Mouse (Mus musculus): ENCODE data around the gene Akap2. TPM values are rescaled to one million over a fixed set of nuclear protein-coding genes. Genes with fewer than 3 reads are reported as not detected.

Gene Akap2
- polyA plus RNA-seq, 1 experiment = 20.8 TPM

GRCm38 (mm10) chr4:57696955-57697354, 20.5 kb upstream of the Akap2 start:
- Histone ChIP-seq H3K4me3 (ENCODE audit: insufficient read depth, low read length) (no peak overlapping the region), H3K27ac (ENCODE audit: insufficient read depth, low read length) (no peak overlapping the region), H3K4me1 (ENCODE audit: control insufficient read depth, insufficient read depth, low read length) (no peaks in the 10 kb centered on the region; the same call in 1 of the 2 replicates)

GRCm38 (mm10) chr4:57697918-57698611, 19.4 kb upstream of the Akap2 start:
- Histone ChIP-seq H3K4me3 (ENCODE audit: insufficient read depth, low read length) (no peak overlapping the region), H3K4me1 (ENCODE audit: control insufficient read depth, insufficient read depth, low read length) (no peaks in the 10 kb centered on the region; the same call in 1 of the 2 replicates), H3K27ac (ENCODE audit: insufficient read depth, low read length) (no peak overlapping the region)
- TF ChIP-seq POLR2A (IDR thresholded peaks at IDR 0.05; ENCODE audit: extremely low read depth, insufficient read depth, low read length) (no peak), CTCF (IDR thresholded peaks at IDR 0.05; ENCODE audit: extremely low read depth, insufficient read depth, low read length) (no peak)

More at GRCm38 (mm10) chr4:57696955-57697354, 20.5 kb upstream of the Akap2 start:
- TF ChIP-seq CTCF (IDR thresholded peaks at IDR 0.05; ENCODE audit: extremely low read depth, insufficient read depth, low read length) (no peak), POLR2A (IDR thresholded peaks at IDR 0.05; ENCODE audit: extremely low read depth, insufficient read depth, low read length) (no peak)

- TF ChIP-seq POLR2A (IDR thresholded peaks at IDR 0.05; ENCODE audit: extremely low read depth, insufficient read depth, low read length) = no peak
- TF ChIP-seq CTCF (IDR thresholded peaks at IDR 0.05; ENCODE audit: extremely low read depth, insufficient read depth, low read length) = no peak
- no peak overlapping the region for H3K4me3 ChIP-seq (ENCODE audit: insufficient read depth, low read length)
- H3K27ac ChIP-seq (ENCODE audit: insufficient read depth, low read length) = no peak overlapping the region
These were observed 15.9 kb upstream of the Akap2 start for GRCm38 (mm10) chr4:57701576-57701975.

GRCm38 (mm10) chr4:57703574-57704470, 13.6 kb upstream of the Akap2 start:
- TF ChIP-seq POLR2A (IDR thresholded peaks at IDR 0.05; ENCODE audit: extremely low read depth, insufficient read depth, low read length) = no peak
- no peak for TF ChIP-seq CTCF (IDR thresholded peaks at IDR 0.05; ENCODE audit: extremely low read depth, insufficient read depth, low read length)
- Histone ChIP-seq H3K4me3 (ENCODE audit: insufficient read depth, low read length) (no peak overlapping the region), H3K4me1 (ENCODE audit: control insufficient read depth, insufficient read depth, low read length) (no peaks in the 10 kb centered on the region), H3K27ac (ENCODE audit: insufficient read depth, low read length) (no peak overlapping the region)

More at GRCm38 (mm10) chr4:57701576-57701975, 15.9 kb upstream of the Akap2 start:
- no peaks in the 10 kb centered on the region; the same call in 1 of the 2 replicates for H3K4me1 ChIP-seq (ENCODE audit: control insufficient read depth, insufficient read depth, low read length)

GRCm38 (mm10) chr4:57704575-57704974, 12.9 kb upstream of the Akap2 start:
- H3K4me1 ChIP-seq (ENCODE audit: control insufficient read depth, insufficient read depth, low read length) = no peaks in the 10 kb centered on the region
- H3K27ac ChIP-seq (ENCODE audit: insufficient read depth, low read length) = no peak overlapping the region
- no peak overlapping the region for H3K4me3 ChIP-seq (ENCODE audit: insufficient read depth, low read length)
- TF ChIP-seq POLR2A (IDR thresholded peaks at IDR 0.05; ENCODE audit: extremely low read depth, insufficient read depth, low read length) (no peak), CTCF (IDR thresholded peaks at IDR 0.05; ENCODE audit: extremely low read depth, insufficient read depth, low read length) (no peak)

GRCm38 (mm10) chr4:57715849-57716248, 1.6 kb upstream of the Akap2 start:
- H3K4me1 ChIP-seq (ENCODE audit: control insufficient read depth, insufficient read depth, low read length) = peaks cover 4% of the 10 kb centered on the region
- H3K27ac ChIP-seq (ENCODE audit: insufficient read depth, low read length) = no peak overlapping the region
- H3K4me3 ChIP-seq (ENCODE audit: insufficient read depth, low read length) = no peak overlapping the region
- no peak for TF ChIP-seq POLR2A (IDR thresholded peaks at IDR 0.05; ENCODE audit: extremely low read depth, insufficient read depth, low read length)
- no peak for TF ChIP-seq CTCF (IDR thresholded peaks at IDR 0.05; ENCODE audit: extremely low read depth, insufficient read depth, low read length)

GRCm38 (mm10) chr4:57716735-57717134, 722 bp upstream of the Akap2 start:
- TF ChIP-seq POLR2A (IDR thresholded peaks at IDR 0.05; ENCODE audit: extremely low read depth, insufficient read depth, low read length) (no peak), CTCF (IDR thresholded peaks at IDR 0.05; ENCODE audit: extremely low read depth, insufficient read depth, low read length) (no peak)
- Histone ChIP-seq H3K4me3 (ENCODE audit: insufficient read depth, low read length) (no peak overlapping the region), H3K4me1 (ENCODE audit: control insufficient read depth, insufficient read depth, low read length) (peaks cover 4% of the 10 kb centered on the region), H3K27ac (ENCODE audit: insufficient read depth, low read length) (no peak overlapping the region)

GRCm38 (mm10) chr4:57719370-57719769, 1.9 kb downstream of the Akap2 start:
- peaks cover 4% of the 10 kb centered on the region for H3K4me1 ChIP-seq (ENCODE audit: control insufficient read depth, insufficient read depth, low read length)
- H3K4me3 ChIP-seq (ENCODE audit: insufficient read depth, low read length) = no peak overlapping the region
- TF ChIP-seq POLR2A (IDR thresholded peaks at IDR 0.05; ENCODE audit: extremely low read depth, insufficient read depth, low read length) (no peak), CTCF (IDR thresholded peaks at IDR 0.05; ENCODE audit: extremely low read depth, insufficient read depth, low read length) (no peak)
- no peak overlapping the region for H3K27ac ChIP-seq (ENCODE audit: insufficient read depth, low read length)

- no peak for TF ChIP-seq CTCF (IDR thresholded peaks at IDR 0.05; ENCODE audit: extremely low read depth, insufficient read depth, low read length)
- no peak for TF ChIP-seq POLR2A (IDR thresholded peaks at IDR 0.05; ENCODE audit: extremely low read depth, insufficient read depth, low read length)
- no peak overlapping the region for H3K4me3 ChIP-seq (ENCODE audit: insufficient read depth, low read length)
These were observed 3.5 kb downstream of the Akap2 start for GRCm38 (mm10) chr4:57720869-57721361.

More at GRCm38 (mm10) chr4:57720869-57721361, 3.5 kb downstream of the Akap2 start:
- Histone ChIP-seq H3K4me1 (ENCODE audit: control insufficient read depth, insufficient read depth, low read length) (peaks cover 6% of the 10 kb centered on the region), H3K27ac (ENCODE audit: insufficient read depth, low read length) (no peak overlapping the region)

Measured in cortical plate, adult 2 months (tissue).